Mouse (Mus musculus): ENCODE data around the gene Tmem186. TPM values are rescaled to one million over a fixed set of nuclear protein-coding genes. Genes with fewer than 3 reads are reported as not detected.

The Tmem186 gene
- total RNA-seq, 2 experiments from 2014 or later: 12.6 to 12.8 TPM

- no peak for DNase-seq (ENCODE audit: low spot score in 2 of 2)
- intact Hi-C loops (cut with DNase I): no loop called here
These were observed 31.9 kb upstream of the Tmem186 start for GRCm38 (mm10) chr16:8669432-8669831.

DNA sequence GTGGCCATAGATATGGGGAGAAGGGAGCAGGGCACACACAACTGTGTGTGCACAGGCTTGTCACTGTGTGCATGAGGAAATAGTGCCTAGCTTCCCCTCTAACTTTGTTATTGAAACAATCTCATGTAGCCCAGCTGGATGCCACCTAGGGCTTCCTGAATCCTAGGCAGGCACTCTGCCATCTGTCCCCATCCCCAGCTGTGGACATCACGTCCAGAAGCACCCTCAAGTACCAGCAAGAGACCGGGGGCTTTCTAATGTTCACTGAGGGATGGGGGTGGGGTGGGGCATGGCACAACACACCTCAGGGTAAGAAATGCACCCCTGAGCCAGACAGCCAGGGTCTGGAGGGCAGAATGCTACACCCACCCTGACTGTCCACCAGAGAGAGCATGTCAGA, 30.9 kb upstream of the Tmem186 start:
- no peak for DNase-seq (ENCODE audit: low spot score in 2 of 2)
- intact Hi-C loops (cut with DNase I): no loop called here

- no peak for DNase-seq (ENCODE audit: low spot score in 2 of 2)
These were observed 30.3 kb upstream of the Tmem186 start for GRCm38 (mm10) chr16:8667814-8668213.

DNA sequence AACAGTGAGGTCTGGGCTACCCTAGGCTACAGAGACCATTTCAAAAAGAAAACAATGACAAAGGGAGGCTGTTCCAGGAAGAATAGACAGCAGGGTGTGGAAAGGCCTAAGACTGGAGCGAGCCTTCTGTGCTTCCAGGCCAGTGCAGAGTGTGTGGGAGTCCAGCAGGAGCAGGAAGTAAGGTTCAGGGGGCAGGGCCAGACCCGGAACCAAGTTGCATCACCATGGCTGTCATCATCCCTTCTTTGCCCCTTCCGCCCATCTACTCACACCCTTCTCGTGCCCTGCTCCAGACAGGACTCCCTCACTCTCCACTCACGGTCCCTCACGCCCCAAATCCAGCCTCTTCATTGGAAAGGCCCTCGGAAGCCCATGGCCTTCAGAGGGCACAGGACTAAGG, 29.7 kb upstream of the Tmem186 start:
- DNase-seq (ENCODE audit: low spot score in 2 of 2): no peak

More at GRCm38 (mm10) chr16:8667814-8668213, 30.3 kb upstream of the Tmem186 start:
- intact Hi-C loops (cut with DNase I): no loop called here

DNA sequence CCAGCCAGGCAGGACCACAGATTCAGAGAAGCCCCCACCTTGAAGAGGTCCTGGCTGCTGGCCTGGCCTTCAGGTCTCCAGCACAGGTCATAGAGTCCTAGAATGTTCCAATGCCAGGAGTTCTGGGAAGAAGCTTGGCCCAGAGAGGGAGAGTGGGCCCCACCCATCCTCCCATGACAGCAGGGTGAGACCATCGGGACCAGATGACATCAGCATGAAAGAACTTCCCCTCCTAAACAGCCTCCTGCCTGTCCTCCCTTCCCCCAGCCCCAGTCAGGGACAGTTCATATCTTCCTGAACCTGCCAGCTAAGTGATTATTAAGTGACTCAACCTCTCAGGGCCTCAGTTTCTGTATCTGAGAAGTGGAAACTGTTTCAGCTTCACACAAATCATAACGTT, 28.9 kb upstream of the Tmem186 start:
- DNase-seq (ENCODE audit: low spot score in 2 of 2): no peak
- intact Hi-C loops (cut with DNase I): no loop called here

More for the DNA sequence above, 29.7 kb upstream of the Tmem186 start:
- intact Hi-C loops (cut with DNase I): no loop called here

DNA sequence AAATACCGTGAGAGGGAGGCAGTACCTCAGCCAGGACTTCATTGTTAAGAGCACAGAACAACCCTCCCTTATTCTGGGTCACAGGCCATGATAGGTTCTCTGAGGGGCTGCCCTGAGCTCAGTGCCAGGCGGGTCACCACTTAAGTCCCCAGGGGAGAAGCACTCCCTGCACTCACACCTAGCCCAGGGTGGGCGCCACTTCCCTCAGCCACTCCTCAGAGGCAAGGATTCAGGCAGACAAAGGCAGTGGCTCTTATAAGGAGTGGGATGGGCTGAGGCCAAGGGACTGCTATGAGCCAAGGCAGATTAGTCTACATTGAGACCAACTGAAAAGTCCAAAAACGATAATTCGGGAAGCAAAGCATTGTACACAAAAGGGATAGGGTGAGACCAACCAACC, 27.9 kb upstream of the Tmem186 start:
- DNase-seq (ENCODE audit: low spot score in 2 of 2): no peak
- intact Hi-C loops (cut with DNase I): no loop called here

GRCm38 (mm10) chr16:8663606-8664539, 26.4 kb upstream of the Tmem186 start:
- DNase-seq (ENCODE audit: low spot score in 2 of 2): peak in 1 of 2 experiments; percentile 19

GRCm38 (mm10) chr16:8663022-8663421, 25.5 kb upstream of the Tmem186 start:
- no peak for DNase-seq (ENCODE audit: low spot score in 2 of 2)
- intact Hi-C loops (cut with DNase I): no loop called here

More at GRCm38 (mm10) chr16:8663606-8664539, 26.4 kb upstream of the Tmem186 start:
- intact Hi-C loops (cut with DNase I): no loop called here

DNA sequence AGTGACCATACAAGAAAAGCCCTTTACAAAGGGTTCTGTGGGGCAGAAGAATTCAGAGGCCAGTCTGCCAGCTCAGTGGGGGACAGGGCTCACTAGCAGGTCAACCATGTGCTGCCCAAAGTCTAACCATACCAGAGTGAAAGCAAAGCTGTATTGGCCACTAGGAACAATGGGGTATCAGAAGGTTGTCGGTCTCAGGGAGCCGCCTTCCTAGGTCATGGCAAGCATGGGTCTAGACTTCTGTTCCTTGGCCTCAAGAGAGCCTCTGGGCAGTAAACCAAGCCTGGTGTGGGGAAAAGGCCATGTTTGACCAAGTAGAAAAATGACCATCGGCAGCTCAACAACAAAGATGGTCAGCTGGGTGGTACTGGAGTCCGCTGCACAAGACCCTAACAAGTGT, 21.3 kb upstream of the Tmem186 start:
- no peak for DNase-seq (ENCODE audit: low spot score in 2 of 2)
- intact Hi-C loops (cut with DNase I): no loop called here

GRCm38 (mm10) chr16:8658349-8658748, 20.8 kb upstream of the Tmem186 start:
- intact Hi-C loops (cut with DNase I): no loop called here
- DNase-seq (ENCODE audit: low spot score in 2 of 2): no peak

DNA sequence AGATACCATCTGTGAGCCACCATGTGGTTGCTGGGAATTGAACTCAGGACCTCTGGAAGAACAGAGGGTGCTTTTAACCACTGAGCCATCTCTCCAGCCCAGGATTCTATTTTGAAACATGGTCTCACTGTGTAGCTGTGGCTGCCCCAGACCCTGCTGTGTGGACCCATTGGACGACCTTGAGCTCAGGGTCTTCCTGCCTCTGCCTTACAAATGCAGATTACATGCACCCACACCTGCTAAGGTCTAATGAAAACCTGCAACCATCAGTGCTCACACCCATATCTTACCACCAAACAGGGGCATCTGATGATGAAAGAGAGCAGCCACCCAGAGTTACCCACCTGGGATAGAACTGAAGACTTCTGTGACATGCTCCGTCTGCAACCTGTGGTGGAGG, 18.7 kb upstream of the Tmem186 start:
- intact Hi-C loops (cut with DNase I): no loop called here
- DNase-seq (ENCODE audit: low spot score in 2 of 2): no peak

DNA sequence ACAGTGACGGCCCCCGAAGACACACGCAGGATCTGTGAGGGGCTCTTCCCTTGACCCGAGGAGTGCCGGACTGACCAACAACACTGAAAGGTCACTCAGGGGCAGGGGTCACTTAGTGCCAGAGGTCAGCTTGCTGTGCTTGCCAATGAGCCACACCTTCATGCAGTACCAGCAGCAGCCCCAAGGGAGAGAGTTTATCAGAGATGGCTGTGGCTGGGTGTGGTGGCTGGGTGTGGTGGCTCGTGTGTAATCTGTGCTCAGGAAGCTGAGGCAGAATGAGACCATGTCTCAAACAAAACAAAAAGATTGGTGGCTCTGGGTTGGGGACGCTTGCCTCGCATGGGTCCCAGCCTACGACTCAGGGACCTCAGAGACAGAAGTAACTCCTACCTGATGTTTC, 18.1 kb upstream of the Tmem186 start:
- intact Hi-C loops (cut with DNase I): no loop called here
- DNase-seq (ENCODE audit: low spot score in 2 of 2): no peak

DNA sequence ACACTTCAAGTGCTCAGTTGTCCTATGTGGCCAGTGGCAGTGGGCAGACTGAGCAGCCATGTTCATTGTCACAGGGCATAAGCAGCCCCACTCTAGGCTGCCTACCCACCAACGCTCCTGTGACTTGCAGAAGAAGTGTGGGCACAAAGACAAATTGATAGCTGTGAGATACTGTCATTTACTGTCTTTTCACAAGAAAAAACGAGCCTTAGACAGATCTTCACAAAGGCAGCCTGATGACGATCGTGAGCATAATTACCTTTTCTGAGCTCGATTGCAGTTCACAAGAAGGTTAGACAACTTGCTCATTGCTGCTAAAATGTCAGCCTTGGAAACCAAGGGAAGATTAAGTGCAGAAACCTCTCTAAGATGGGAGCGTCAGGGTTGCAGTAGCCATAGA, 17.6 kb upstream of the Tmem186 start:
- intact Hi-C loops (cut with DNase I): no loop called here

DNA sequence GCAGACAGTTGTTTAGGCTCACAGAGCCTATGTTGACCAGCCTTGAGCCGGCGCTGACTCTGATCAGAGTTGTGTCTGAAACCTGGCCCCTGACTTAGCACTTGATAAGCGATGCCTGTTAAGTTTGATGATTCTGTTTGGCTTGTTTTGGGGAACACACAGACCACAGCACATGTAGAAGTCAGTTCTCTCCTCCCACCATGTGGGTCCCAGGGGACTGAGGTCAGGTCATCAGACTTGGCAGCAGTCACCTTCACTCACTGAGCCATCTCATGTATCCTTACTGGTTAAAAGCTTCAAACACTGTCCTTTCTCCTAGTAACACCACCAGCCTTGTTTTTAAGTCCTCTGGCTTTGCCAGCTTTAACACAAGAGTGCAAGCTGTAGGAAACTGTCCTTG, 12.5 kb upstream of the Tmem186 start:
- intact Hi-C loops (cut with DNase I): no loop called here
- DNase-seq (ENCODE audit: low spot score in 2 of 2): no peak

More for the DNA sequence above, 17.6 kb upstream of the Tmem186 start:
- no peak for DNase-seq (ENCODE audit: low spot score in 2 of 2)

- intact Hi-C loops (cut with DNase I): loop anchor here (2.0 kb wide), 1 partner anchor 29 kb away; no protein-coding TSS in a partner anchor
- DNase-seq (ENCODE audit: low spot score in 2 of 2): no peak
These were observed 8.0 kb upstream of the Tmem186 start for GRCm38 (mm10) chr16:8645546-8645945.

DNA sequence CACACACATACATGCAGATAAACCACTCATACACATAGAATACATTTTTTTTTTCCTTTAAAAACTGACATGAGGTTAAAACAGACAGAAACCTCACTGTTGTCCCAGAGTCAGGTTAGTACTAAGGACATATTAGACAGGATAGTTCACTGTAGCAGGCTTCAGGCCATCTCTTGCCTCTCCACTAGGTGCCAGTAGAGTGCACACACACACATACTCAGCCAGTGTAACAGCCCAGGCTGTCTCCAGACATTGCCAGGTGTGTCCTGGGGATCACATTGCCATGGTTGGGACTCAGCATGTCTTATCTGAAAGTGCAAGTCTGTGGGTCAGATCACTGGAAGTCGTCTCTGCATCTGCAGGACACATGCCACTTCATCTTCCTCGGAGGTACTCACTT, 6.3 kb upstream of the Tmem186 start:
- DNase-seq (ENCODE audit: low spot score in 2 of 2): peak; percentile 50 to 54
- intact Hi-C loops (cut with DNase I): loop anchor here (2.0 kb wide), 1 partner anchor 31 kb away; no protein-coding TSS in a partner anchor

GRCm38 (mm10) chr16:8639466-8640191, 2.1 kb upstream of the Tmem186 start:
- intact Hi-C loops (cut with DNase I): loop anchor here (10.0 kb wide), 1 partner anchor 145 kb away; no protein-coding TSS in a partner anchor
- no peak for DNase-seq (ENCODE audit: low spot score in 2 of 2)

- intact Hi-C loops (cut with DNase I): loop anchor here (10.0 kb wide), 1 partner anchor 143 kb away; no protein-coding TSS in a partner anchor
- DNase-seq (ENCODE audit: low spot score in 2 of 2): no peak
These were observed 619 bp upstream of the Tmem186 start for GRCm38 (mm10) chr16:8638131-8638530.

- intact Hi-C loops (cut with DNase I): loop anchor here (10.0 kb wide), 1 partner anchor 142 kb away; no protein-coding TSS in a partner anchor
- no peak for DNase-seq (ENCODE audit: low spot score in 2 of 2)
These were observed 670 bp downstream of the Tmem186 start for GRCm38 (mm10) chr16:8636867-8637216.

DNA sequence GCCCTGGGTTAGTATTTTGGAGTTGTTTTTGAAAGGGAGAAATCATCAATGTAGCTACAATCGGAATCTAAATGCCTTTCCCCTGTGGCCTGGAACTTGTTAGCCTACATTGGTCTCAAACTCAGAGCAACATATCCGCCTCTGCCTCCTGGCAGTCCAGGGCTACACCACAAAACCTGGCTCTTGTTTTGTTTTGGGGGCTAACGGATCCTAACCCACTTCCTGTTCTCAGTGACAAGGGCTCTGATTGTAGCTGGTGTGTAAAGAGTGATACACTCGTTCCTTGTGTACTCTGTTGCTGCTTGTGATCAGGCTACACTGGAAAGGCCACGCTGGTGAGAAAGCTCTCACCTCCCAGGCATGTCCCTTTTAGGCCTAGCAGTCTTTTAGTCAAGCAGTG, 6.1 kb downstream of the Tmem186 start:
- intact Hi-C loops (cut with DNase I): loop anchor here (10.0 kb wide), 1 partner anchor 137 kb away; no protein-coding TSS in a partner anchor
- no peak for DNase-seq (ENCODE audit: low spot score in 2 of 2)

Measured in left cerebral cortex, postnatal 25 days (tissue).